Mouse (Mus musculus): ENCODE measurements around the gene Ccl26. TPM values are rescaled to one million over a fixed set of nuclear protein-coding genes. Genes with fewer than 3 reads are reported as not detected.

Gene Ccl26
- not detected in 2 replicates for polyA plus RNA-seq (2012; rRNA removed)

DNA sequence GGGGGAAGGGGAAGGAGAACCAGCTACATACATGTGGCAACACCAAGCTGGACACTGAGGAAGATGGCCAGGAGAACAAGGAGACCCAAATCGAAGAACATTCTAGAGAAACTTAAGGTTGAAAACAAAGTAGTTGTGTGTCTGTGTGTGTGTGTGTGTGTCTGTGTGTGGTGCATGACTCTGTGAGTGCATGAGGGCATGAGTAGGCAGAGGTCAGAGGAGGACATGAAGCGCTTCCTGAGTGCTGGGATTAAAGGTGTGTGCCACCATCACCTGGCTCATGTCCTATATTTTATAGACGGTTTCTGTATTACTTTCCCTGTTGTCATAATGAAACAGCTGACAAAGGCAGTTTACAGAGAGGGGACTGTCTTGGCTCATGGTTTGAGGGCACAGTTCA is at the start of gene Ccl26:
Gene Ccl26, minus strand, starts transcription at position 101 of the 400 bp plus-strand sequence.

DNA sequence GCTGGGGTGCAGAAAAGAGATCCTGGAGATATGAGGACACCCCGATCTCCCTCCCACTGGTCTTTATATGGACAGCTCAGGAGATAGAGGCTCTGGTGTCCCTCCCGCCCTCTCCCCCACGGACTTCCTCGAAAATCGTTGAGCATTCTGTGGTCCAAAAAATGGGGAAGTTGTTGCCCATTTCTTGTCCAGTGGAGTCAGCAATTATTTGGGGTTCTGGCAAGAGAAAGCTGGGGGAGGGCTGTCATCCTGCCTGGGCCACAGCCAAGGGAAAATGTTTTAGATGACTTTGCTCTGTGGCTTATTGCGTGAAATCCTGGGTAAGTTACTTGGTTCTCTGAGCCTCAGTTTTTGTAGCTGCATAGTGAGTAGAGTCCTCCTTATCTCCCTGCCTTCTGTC is 9.6 kb upstream of the Ccl26 start, which contains the start of gene Ccl24:
Gene Ccl24, minus strand, starts transcription at position 44 of the 400 bp plus-strand sequence.

DNA sequence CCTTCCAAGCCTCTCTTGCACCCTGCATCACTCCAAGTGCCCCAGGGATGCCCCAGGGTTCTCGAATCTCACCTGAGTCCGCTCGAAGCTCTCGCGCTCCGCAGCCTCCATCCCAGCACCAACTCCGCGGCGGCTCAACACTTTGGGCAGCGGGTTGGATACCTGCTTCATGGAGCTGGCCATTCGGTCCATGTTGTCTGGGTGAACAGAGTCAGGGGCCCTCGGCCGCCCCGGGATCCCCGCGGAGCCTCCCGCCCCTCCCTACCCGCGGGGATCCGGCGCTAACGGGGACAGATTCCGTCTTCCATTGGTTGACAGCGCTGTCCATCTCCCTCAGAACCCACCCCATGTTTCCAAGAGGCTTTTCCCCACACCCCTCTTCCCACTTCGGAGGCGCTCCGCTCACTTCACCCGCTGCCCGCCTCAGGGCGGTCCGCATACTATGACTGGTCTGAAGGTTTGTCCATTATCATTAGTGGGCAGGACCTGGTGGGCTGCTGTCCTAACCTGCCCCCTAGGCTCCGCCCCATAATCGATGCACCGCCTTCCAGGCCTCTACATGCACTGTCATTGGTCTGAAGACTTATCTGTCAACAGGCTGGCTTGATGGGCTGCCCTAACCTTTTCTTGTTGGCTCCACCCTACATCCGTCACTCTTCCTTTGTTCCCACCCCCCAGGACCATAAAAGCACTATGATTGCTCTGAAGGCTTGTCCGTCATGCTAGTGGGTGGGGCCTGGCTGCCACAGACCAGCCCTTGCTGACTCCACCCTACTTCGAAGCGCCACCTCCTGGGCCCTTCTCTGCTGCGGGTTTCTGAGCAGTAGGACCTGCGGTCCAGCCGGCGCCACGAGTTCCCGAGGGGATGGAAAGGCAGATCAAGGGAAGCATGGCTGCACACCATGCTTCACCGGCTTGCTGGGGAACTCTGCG is 18.2 kb downstream of the Ccl26 start, which contains the start of gene Hip1:
Gene Hip1, minus strand, starts transcription at position 256 of the 933 bp plus-strand sequence.

Other genes with a start within 250 kb of the Ccl26 start
- 1.1 and 2.5 TPM in 2 replicates for gene Fkbp6, start 213.5 kb downstream of the Ccl26 start, polyA plus RNA-seq (2012; rRNA removed)
- 26.4 and 43.4 TPM in 2 replicates for gene Trim50, start 210.3 kb downstream of the Ccl26 start, polyA plus RNA-seq (2012; rRNA removed)
- 14.5 and 15.3 TPM in 2 replicates for gene Nsun5, start 193.6 kb downstream of the Ccl26 start, polyA plus RNA-seq (2012; rRNA removed)
- 14.5 and 14.7 TPM in 2 replicates for gene Pom121, start 169.0 kb downstream of the Ccl26 start, polyA plus RNA-seq (2012; rRNA removed)
- gene Hip1, start 18.4 kb downstream of the Ccl26 start, polyA plus RNA-seq (2012; rRNA removed), result 4.8 and 7.5 TPM in 2 replicates
- 1.3 and 1.6 TPM in 2 replicates for gene Ccl24, start 9.5 kb upstream of the Ccl26 start, polyA plus RNA-seq (2012; rRNA removed)
- gene Rhbdd2, start 69.0 kb upstream of the Ccl26 start, polyA plus RNA-seq (2012; rRNA removed), result 11.5 and 13.5 TPM in 2 replicates
- gene Por, start 106.5 kb upstream of the Ccl26 start, polyA plus RNA-seq (2012; rRNA removed), result 85.8 and 117 TPM in 2 replicates
- gene Tmem120a, start 180.9 kb upstream of the Ccl26 start, polyA plus RNA-seq (2012; rRNA removed), result 22.2 and 27.3 TPM in 2 replicates
- gene Styxl1, start 214.8 kb upstream of the Ccl26 start, polyA plus RNA-seq (2012; rRNA removed), result 0.04 TPM in 1 of 2 replicates, not detected in the other
- 416 and 600 TPM in 2 replicates for gene Mdh2, start 214.9 kb upstream of the Ccl26 start, polyA plus RNA-seq (2012; rRNA removed)
- 0.34 and 0.60 TPM in 2 replicates for gene Srrm3, start 243.3 kb upstream of the Ccl26 start, polyA plus RNA-seq (2012; rRNA removed)

All from stomach, adult 2 months (tissue).